ENCODE assay signal across 22 mouse cellular contexts in the genomic region with DNA sequence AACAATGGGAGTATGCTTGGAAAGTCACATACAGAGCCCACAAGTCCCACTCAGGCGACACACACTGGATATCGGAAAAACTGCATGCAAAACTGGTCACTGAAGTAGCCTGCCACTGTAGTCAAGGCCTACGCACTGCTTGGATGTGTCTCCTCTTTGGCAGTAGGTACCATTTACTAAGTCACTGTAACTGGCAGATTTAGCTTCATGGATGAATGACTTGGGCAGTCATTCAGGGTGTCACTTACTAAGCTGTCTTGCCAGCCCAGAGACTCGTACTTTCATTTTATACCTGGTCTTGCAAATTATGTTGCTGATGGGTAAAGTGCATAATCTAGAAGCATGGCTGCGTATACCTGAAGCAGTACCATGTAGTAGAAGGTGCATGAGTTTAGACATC.
"Had no signal": no experiment of that assay in that cellular context is flagged by ENCODE, and none has a peak within 500 bp of the region (broad histone marks: within the 10 kb centered on the region; RNA-seq: fewer than 3 reads in every experiment).

No protein-coding gene starts in this region.

- H3K4me3 ChIP-seq: kidney, embryonic 15.5 days; left cerebral cortex, adult 2 months; liver, embryonic 12.5 days; liver, embryonic 15.5 days; lung, embryonic 15.5 days; megakaryocyte, embryonic 14.5 days; midbrain, embryonic 10.5 days; midbrain, embryonic 15.5 days; neural tube, embryonic 12.5 days; neural tube, embryonic 15.5 days had no signal

- H3K27ac ChIP-seq: left cerebral cortex, adult 2 months; liver, embryonic 12.5 days; liver, embryonic 15.5 days; lung, embryonic 15.5 days; midbrain, embryonic 10.5 days; midbrain, embryonic 15.5 days; neural tube, embryonic 12.5 days; neural tube, embryonic 15.5 days; stomach, postnatal 0 days had no signal

- H3K9ac ChIP-seq: kidney, embryonic 15.5 days; liver, embryonic 12.5 days; liver, embryonic 15.5 days; lung, embryonic 15.5 days; midbrain, embryonic 15.5 days; neural tube, embryonic 12.5 days; neural tube, embryonic 15.5 days had no signal

- ATAC-seq: liver, embryonic 12.5 days; midbrain, embryonic 15.5 days had no signal

- H3K4me1 ChIP-seq: midbrain, embryonic 10.5 days; midbrain, embryonic 15.5 days; neural tube, embryonic 12.5 days had no signal

- H3K36me3 ChIP-seq: kidney, embryonic 15.5 days; liver, embryonic 12.5 days; liver, embryonic 15.5 days; lung, embryonic 15.5 days; midbrain, embryonic 10.5 days; midbrain, embryonic 15.5 days; neural tube, embryonic 12.5 days; neural tube, embryonic 15.5 days had no signal

- DNase-seq: kidney, adult 11 months; layer of hippocampus, postnatal 36 days; lung, adult 18-20 months; lung, postnatal 10 days; lung, postnatal 36 days; right cerebral cortex, adult 18-20 months; right cerebral cortex, postnatal 14 days; right cerebral cortex, postnatal 4 days; thymus, adult 2 months; thymus, postnatal 14 days; thymus, postnatal 4 days had no signal

- H3K27me3 ChIP-seq: kidney, embryonic 15.5 days; liver, embryonic 12.5 days; liver, embryonic 15.5 days; lung, embryonic 15.5 days; midbrain, embryonic 15.5 days; neural tube, embryonic 12.5 days; neural tube, embryonic 15.5 days had no signal
